Mouse (Mus musculus) hindlimb bud, embryonic 11.5 days (tissue): ENCODE measurements around the gene Shh.

Experiments
- DNase-seq: peaks from one replicate; pipeline ENCODE4 v3.0.0-alpha.2; 2012; ENCODE audit warnings: low read depth, low spot score; ENCODE audit errors: extremely low spot score

The Shh gene

DNA sequence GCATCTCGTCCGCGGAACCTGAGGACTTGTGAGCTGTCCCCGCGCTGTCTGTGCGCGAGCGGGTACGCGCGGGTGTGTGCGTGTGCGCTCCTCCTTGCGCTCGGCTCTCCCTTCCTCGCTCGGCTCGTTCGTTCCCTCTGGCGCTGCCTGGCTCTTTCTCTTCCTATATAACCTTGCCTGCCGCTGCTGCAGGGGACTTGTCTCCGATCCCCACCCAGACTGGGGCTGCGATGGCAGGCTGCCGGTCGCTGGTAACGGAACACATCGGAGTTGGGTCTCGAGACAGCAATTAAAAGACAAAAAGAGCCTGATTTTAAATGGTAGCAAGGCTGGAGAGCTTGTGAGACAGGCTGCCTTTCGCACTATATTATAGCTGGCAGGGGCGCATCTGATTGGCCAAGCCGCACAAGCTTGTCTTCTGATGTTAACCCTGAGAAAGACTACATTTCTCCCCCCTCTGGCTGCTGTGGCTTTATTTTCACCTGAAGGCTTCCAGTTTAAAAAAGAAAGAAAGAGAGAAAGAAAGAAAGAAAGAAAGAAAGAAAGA lies at the start of gene Shh:
Shh (minus strand) TSS at position 497 of the 547 bp plus-strand sequence.
- no peak for DNase-seq

DNA sequence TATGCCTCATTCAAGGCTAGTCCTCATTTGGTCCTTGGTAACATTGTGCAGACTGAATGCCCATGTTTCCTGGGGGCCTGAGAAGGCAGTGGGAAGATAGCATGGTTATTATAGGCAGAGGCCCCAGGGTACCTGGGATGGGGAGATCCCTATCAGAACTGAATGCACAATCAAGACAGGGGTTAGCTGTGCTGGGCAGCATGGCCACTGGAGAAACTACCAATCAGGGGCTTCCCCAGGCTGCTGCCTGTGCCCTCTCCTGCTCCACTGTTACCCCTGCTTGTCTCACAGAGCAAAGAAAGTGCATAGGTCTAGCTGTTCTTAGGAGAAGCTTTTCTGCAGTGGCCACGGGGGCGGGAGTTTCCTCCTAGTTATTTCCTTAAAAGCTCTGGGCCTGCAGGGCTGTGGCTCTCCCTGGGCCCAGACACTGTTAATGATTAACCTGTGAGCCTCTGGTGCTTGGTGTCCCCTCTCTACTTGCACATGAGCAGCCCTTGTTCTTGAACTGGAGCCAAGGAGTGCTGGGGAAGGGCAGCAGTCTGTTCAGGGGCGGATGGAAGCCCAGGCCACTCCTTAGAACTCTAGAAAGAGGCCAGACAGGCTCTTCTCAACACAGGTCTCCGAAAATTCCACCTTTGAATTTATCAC lies 33.9 kb upstream of the Shh start:
- no peak for DNase-seq

DNA sequence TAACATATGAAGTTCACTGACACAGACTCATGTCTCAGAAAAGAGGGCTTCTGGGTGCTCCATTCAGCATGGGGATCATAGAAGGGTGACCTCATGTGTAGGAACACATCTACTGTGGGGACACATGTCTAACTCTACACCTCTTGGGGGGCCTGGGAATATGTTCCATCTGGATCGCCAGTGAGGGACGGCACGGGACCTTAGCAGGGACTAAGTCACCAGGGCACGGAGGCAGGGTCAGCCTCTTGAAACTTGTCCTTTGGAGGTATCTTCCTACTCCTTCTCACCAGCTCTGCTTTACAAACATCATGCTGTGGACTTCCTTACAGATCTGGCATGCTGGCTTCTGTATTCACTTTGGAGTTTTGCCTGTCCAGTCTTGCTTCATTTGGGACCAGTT lies 31.8 kb upstream of the Shh start:
- no peak for DNase-seq

DNA sequence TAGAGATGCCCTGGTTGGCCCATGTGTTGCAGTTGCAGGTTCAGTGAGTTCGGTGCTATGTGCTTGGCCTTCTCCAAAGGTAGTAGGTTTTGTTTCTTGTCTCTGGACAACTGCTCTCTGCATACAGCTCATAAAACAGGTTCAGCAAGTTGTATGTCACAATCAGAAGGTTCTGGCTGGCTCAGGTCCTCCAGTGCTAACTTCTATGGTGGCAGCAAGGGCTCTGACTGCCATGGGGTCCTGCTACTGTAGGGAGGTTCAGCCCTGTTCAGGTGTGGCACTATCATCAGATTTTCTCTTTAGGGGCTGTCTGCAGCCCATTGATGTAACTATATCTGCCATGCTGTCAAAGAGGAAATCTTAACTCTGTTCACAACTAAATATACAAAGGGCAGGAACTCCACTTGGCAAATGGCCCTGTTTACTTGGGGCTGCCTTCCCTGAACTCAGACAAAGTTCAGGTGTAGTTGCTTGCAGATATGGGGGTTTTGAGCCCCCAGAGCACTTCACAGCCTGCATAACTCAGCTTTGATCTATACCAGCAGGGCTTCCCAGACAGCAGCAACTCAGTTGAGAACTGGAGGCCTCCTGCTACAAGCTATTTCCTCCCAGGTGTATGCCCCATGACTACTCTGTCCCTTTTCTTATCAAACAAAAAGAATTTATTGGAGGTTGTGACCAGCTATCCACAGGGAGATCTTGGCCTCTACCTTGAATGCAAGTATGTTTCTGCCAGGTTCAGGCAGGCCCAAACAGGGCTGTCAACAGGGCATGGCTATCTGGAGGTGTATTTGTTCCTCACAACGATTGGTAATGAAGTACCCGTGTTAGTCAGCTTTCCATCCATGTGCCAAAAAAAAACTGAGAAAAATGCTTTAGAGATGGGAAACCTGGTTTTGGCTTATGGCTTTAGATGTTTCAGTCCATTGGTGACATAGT lies 28.9 kb upstream of the Shh start:
- DNase-seq, result no peak

DNA sequence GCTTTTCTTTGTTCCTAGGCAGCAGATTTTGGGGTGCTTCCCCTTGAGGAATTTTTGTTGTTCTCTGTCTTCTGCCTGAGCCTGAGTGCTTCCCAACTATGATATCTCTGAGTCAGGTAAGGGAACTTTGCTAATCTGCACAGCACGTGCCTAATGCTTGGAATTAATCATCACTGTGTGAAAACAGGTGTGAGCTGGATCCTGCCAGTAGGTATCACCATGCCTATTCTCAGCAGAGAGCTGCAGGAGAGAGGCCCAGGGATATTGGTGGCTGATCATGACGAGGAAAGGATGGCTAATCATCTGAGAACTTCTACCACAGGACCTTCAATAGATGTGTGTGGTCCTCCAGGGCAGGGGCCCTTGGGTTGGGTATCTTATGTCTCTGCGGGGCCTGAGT lies 26.5 kb upstream of the Shh start:
- no peak for DNase-seq

DNA sequence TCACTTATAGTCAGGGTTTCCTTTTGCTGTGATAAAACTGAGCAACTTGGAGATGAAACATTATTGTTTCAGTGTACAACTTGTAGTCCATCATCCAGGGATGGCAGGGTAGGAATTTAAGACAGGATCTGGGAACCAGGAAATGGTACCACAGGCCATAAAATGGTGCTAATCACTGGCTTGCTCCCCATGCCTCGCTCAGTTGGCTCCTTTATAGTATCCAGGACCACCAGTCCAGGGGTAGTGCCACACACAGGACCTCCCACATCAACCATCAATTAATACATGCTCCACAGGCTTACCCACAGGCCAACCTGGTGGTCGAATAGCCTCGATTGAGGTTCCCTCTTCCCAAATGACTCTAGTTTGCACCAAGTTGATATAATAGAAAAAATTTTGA lies 15.9 kb upstream of the Shh start:
- DNase-seq, result no peak

DNA sequence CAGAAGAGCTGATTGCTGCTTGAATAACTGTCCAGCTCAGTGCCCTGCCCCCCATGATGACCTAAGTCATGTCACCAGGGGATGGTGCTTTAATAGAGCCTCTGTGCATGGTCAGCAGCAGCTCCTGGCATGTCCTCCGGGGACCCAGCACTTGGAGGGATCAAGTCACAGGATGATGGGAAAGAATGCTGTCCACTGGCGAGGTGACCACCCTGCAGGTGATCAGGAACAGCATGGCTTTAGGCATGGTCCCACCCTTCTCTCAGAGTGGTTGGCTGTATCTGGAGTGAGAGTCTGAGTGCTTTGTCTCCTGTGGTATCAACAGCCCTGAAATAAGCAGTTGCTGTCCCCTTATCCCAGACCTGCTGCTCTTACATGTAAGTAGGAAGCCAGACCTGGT lies 14.7 kb upstream of the Shh start:
- no peak for DNase-seq

DNA sequence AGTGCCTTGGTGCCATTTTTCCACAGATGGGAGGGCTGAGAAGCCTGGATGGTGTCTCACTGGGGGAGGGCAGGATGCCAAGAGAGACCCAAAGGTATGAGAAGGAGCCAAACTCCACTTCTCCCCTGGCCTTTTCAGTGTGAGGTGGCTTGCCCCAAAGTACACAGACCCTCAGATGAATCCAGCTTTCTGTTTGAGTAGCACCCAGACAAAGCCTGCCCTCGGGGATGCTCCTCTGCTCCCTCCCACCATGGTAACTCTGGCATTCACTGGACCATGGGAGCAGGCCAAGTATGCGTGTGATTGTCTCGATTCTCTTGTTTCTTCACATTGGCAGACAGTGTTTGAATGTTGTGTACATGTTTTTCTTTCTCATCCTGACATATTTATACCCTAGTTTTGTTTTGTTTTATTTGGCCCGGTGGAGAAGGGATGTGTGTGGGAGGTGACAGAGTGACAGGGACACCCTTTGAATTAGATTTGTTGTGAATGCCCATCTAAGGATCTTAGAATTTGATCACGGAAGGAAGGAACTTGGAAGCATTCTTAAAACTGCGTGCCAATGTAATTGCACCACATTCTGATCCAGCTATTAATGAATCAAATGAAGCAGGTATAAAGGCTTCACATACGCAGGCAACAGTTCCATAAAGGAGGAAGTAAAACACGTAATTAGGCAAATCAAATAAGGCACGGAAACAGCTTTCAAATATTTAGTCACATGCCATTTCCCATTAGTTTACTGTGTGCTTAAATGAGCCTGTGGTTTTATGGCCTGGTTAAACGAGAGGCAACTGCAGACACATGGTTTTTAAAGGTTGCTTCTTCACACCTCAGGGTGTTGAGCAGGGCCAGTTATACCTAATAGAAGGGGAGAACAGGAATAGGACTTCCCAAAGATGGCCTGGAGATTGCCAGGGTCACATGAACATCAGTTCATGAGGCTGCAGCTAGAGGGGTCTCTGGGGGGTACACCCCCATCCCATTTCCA lies 9.6 kb upstream of the Shh start:
- no peak for DNase-seq

DNA sequence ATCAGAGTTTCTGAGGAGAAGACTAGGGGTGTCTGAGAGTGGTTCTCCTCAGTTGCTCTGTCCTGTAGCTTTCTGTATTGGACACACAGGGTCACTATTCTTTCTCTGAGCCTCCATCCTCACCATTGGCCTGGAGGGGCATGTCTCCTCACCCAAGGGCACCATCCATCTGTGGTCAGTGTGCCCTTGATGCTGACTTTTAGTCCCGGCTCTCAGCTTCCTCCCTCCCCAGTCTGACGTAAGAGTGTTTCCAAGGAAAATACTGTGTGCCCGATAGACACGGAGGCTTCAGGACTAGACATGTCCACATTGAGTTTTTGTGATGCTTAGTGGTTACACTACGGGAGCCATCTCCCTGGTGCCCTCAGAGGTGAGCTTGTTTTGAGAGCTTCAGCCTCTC lies 6.5 kb upstream of the Shh start:
- DNase-seq, result no peak

DNA sequence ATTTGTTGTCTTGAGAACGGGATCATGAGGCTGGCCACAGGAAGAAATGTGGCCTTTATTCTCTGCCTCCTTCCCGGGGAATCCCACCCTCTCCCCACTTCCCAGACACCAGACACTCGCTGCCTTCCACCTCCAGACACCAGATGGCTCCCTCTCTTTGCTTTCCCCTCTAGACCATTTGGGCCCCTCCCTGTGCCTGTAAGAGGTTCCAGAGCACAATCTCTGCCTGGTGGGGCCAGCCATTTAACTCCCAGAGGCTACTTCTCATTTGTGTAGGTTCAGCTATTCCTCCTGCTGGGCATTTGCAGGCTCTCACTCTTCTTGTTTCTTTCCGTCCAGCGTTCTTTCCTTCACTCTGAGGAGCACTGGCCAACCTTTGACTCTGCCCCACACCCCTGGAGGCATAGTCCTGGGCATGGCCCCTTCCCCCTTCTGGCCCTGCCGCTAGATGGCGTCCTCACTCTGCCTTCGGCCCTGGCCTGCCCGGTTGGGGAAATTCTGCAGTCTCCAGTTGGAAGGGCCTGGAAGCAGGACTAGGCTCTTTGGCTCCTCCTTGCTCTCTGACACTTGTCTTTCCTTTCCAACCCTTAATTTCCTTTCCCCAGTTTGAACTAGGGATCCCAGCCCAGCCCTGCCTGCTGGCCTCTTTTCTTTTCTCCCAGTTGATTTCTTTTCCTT lies 2.6 kb upstream of the Shh start:
- no peak for DNase-seq

DNA sequence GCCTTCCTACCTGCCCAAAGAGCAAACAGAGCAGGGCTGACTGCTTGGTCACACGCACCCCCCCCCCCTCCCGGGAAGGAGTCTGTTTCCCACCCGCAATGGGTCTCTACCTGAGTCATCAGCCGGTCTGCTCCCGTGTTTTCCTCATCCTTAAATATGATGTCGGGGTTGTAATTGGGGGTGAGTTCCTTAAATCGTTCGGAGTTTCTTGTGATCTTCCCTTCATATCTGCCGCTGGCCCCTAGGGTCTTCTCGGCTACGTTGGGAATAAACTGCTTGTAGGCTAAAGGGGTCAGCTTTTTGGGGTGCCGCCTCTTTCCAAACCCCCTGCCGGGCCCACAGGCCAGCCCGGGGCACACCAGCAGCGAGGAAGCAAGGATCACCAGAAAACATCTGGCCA lies 705 bp downstream of the Shh start:
- no peak for DNase-seq

DNA sequence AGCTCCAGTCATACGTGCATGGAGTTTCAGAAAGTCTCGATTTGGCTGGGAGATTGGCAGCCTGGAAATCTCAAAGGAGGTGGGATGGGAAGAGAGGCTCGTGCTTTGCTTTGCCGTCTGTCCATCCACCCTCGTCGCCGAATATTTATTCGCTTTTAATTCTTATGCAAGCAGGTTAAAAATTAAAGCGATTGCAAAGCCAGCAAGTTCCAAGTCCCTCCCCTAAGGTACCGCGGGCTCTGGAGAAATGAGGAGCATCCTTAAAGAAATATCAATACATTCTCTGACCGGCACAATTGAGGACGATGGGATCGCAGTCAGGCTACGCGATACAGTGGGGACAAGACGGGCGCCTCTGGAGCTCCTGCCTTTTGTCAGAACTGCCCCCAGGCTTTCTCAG lies 1.5 kb downstream of the Shh start:
- no peak for DNase-seq

DNA sequence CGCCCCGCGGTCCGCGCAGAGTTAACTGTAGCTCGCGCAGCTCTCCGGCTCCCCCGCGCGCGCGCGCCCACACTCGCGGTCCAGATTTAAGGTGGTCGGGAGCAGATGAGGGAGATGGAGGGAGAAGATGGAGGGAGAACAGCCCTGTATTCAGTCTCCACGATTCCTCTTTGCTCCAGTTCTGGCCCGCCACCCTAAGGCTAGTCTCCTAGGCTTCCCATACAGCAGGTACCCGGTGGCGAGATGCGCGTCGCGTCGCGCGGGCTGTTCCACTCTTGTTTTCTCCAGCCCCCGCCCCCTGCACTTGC lies 2.0 kb downstream of the Shh start:
- DNase-seq, result no peak

DNA sequence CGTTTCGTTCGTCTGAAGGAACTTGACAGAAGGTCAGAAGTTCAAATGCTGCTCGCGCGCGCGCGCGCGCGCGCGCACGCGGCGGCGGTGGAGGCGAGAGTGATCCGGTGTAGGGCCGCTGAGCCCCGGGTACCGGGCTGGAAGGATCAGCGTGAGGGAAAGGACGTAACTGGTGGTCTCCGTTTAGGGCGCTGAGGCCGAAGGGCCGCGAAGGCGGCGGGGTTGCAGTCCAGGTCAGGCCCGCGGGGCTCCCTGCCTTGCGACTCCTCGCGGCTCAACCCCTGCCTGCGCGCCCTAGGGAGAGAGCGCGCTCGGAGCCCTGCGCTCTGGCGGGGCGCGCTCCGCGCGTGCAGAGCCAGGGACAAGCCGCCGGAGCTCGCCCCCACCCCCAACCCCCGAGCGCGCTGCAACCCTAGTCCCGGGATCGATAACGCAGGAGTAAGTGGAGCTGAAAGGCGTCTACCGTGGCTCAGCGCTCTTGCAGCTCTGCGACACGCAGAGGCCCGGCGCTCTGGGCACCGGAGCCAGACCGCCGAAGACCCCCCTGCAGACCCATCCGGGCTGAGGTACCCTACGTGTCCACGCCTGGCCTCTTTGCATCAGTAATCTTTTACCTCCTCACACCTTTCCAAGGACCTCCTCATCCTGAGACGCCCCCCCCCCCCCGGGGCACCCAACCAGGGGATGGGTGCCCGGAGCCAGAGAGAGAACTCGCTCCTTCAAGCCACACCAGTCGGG lies 2.5 kb downstream of the Shh start:
- DNase-seq, result no peak

DNA sequence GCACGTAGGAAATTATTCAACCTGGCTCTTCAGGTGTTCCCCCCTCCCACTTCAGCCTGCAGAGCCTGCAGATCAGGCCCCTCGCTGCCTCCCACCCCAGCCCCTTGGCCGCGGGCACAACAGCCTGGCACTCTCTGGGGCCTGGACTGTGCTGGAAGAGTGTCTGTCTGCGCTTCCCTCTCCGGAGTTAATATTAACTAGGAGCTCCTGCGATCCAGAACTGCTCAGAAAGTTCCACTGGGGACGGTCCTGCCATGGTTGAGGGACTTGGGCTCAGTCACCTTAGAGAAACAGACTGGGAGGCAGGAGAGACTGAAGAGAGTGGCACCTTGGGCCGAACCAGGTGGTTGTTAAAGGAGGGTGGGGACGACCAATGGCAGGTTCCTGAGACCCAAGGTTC lies 3.4 kb downstream of the Shh start:
- no peak for DNase-seq

DNA sequence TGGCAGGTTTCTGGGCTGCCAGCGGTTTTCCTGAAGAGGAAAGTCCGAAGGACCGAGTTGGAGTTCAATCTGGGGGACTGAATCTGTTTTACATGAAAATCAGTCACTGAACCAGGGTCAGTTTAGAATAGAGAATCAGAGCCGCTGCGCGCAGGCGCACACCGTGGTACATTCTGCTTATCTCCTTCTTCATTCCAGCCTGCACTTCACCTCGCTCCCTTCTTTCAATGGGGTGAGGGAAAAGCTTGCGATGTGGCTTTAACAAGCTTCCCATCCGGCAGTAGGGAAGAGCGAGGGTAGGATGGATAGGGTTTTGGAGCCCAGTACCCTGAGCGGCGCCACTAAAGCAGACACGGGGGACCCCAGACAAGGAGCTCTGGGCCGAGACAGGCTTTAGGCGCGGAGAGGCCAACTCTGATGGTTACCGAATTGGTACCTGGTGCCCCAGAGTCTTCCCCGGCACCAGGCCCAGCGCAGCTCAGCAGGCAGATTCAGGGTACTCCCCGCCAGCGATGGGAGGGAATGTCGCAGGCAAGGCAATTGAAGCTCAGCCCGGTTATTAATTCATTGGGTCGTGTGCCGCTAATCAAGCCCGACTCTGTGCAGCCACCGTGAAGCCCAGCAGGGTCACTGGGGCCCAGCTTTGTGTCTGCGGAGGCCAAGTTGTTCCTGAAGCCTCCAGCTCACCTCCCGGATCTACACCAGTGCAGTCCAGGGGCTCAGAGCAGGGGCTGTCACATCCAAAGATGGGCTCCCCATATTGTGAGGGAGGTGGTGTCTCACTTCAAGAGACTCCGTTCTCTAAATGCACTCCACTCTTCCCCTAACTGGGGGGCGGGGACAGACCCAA lies 4.1 kb downstream of the Shh start:
- no peak for DNase-seq

DNA sequence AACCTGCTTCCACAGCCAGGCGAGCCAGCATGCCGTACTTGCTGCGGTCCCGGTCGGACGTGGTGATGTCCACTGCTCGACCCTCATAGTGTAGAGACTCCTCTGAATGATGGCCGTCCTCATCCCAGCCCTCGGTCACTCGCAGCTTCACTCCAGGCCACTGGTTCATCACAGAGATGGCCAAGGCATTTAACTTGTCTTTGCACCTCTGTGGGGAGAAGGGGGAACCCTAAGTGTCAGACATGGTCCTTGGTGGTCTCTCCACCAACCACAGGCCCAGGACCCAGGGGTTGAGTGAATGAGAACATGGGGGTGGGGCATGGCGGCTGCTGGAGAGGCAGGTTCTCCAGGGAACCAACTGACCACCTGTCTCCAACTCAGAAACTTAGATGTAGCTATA lies 5.7 kb downstream of the Shh start:
- DNase-seq, result no peak

DNA sequence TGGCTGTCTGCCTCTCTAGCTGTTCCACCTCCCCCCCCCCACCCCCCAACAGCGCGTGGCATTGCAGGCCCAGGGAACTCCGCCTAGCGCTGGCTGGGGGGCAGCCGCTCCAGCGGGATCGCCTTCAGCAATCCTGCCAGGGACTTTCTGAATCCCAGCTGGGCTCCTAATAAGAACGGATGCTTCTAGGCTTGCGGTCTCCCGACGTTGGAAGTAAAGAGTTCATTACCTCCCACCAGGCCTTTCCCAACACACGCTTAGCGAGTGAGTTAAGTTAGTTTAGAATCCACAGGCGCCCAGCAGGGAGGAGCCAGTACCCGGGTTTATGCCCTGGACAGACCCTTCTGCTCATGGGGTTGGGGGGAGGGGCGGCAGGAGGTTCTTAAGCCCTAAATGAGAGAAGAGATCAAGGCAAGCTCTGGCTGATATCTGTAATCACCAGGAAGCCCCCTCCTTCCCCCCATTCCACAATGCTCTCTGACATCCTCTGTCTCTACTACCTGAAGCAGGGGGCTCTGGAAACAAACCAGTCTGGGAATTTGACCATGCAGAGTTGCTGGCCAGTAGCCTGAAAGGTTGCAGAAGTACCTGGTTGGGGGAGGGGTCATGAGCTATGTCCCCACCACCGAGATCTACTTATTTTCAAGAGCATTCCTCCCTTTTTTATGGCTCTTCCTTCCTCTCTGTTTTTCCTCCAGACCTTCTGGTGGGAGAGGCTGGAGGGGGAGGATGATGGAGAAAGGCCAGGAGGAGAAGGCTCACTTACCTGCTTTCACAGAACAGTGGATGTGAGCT lies 6.3 kb downstream of the Shh start:
- DNase-seq, result no peak
